Mouse (Mus musculus): Measurements from ENCODE around the gene Cemip. TPM values are rescaled to one million over a fixed set of nuclear protein-coding genes. Genes with fewer than 3 reads are reported as not detected.
"Not testable (repeated sequence)": the region's sequence is repeated elsewhere in the genome, so short reads cannot be mapped to it uniquely, and the experiment has no call there.

Cemip gene
- 0.33 and 0.65 TPM in 2 replicates for polyA plus RNA-seq (2012; rRNA removed)

- DNase-seq, result peak; percentile 83
- WGBS, result 1% methylated on average over 54 of the region's 54 CpGs
- TF ChIP-seq POLR2A (IDR thresholded peaks at IDR 0.05; ENCODE audit: borderline replicate concordance, extremely low read depth, low read depth, low read length) (no peak), CTCF (IDR thresholded peaks at IDR 0.05; ENCODE audit: insufficient read depth, low read length) (peak; percentile 66)
- H3K4me3 ChIP-seq (replicated peaks; ENCODE audit: extremely low read depth, low read depth, low read length), result peak within 1 kb of the TSS; percentile 20
- peaks cover 6% of the 10 kb centered on the region for H3K4me1 ChIP-seq (ENCODE audit: control insufficient read depth, insufficient read depth, low read length)
Observed at GRCm38 (mm10) chr7:84086039-84086829, at the start of gene Cemip. Gene Cemip, minus strand, starts transcription at chr7:84086502.

- TF ChIP-seq CTCF (IDR thresholded peaks at IDR 0.05; ENCODE audit: insufficient read depth, low read length), result no peak
- TF ChIP-seq POLR2A (IDR thresholded peaks at IDR 0.05; ENCODE audit: borderline replicate concordance, extremely low read depth, low read depth, low read length), result no peak
- 16% methylated on average over 1 of the region's 1 CpGs for WGBS
- peaks cover 53% of the 10 kb centered on the region for H3K4me1 ChIP-seq (ENCODE audit: control insufficient read depth, insufficient read depth, low read length)
- peak; percentile 54 for DNase-seq
- no peak overlapping the region for H3K4me3 ChIP-seq (replicated peaks; ENCODE audit: extremely low read depth, low read depth, low read length)
Observed at GRCm38 (mm10) chr7:84132704-84133103, 46.4 kb upstream of the Cemip start.

- peaks cover 53% of the 10 kb centered on the region for H3K4me1 ChIP-seq (ENCODE audit: control insufficient read depth, insufficient read depth, low read length)
- TF ChIP-seq CTCF (IDR thresholded peaks at IDR 0.05; ENCODE audit: insufficient read depth, low read length) (no peak), POLR2A (IDR thresholded peaks at IDR 0.05; ENCODE audit: borderline replicate concordance, extremely low read depth, low read depth, low read length) (no peak)
- H3K4me3 ChIP-seq (replicated peaks; ENCODE audit: extremely low read depth, low read depth, low read length), result no peak overlapping the region
- 52% methylated on average over 4 of the region's 4 CpGs for WGBS
- DNase-seq, result no peak
Observed at GRCm38 (mm10) chr7:84131736-84132135, 45.4 kb upstream of the Cemip start.

GRCm38 (mm10) chr7:84128661-84129060 is 42.4 kb upstream of the Cemip start:
- WGBS, result 32% methylated on average over 8 of the region's 8 CpGs
- peaks cover 41% of the 10 kb centered on the region for H3K4me1 ChIP-seq (ENCODE audit: control insufficient read depth, insufficient read depth, low read length)
- TF ChIP-seq CTCF (IDR thresholded peaks at IDR 0.05; ENCODE audit: insufficient read depth, low read length) (no peak), POLR2A (IDR thresholded peaks at IDR 0.05; ENCODE audit: borderline replicate concordance, extremely low read depth, low read depth, low read length) (no peak)
- peak; percentile 55 for DNase-seq
- no peak overlapping the region for H3K4me3 ChIP-seq (replicated peaks; ENCODE audit: extremely low read depth, low read depth, low read length)

- 59% methylated on average over 1 of the region's 1 CpGs for WGBS
- no peak for TF ChIP-seq CTCF (IDR thresholded peaks at IDR 0.05; ENCODE audit: insufficient read depth, low read length)
- TF ChIP-seq POLR2A (IDR thresholded peaks at IDR 0.05; ENCODE audit: borderline replicate concordance, extremely low read depth, low read depth, low read length), result no peak
- Histone ChIP-seq H3K4me3 (replicated peaks; ENCODE audit: extremely low read depth, low read depth, low read length) (no peak overlapping the region), H3K4me1 (ENCODE audit: control insufficient read depth, insufficient read depth, low read length) (peaks cover 38% of the 10 kb centered on the region)
- DNase-seq, result no peak
Observed at GRCm38 (mm10) chr7:84125730-84126129, 39.4 kb upstream of the Cemip start.

- 80% methylated on average over 4 of the region's 4 CpGs for WGBS
Observed at GRCm38 (mm10) chr7:84123651-84124050, 37.3 kb upstream of the Cemip start.

GRCm38 (mm10) chr7:84121778-84122177 is 35.5 kb upstream of the Cemip start:
- TF ChIP-seq POLR2A (IDR thresholded peaks at IDR 0.05; ENCODE audit: borderline replicate concordance, extremely low read depth, low read depth, low read length) (no peak), CTCF (IDR thresholded peaks at IDR 0.05; ENCODE audit: insufficient read depth, low read length) (no peak)
- Histone ChIP-seq H3K4me1 (ENCODE audit: control insufficient read depth, insufficient read depth, low read length) (peaks cover 41% of the 10 kb centered on the region), H3K4me3 (replicated peaks; ENCODE audit: extremely low read depth, low read depth, low read length) (no peak overlapping the region)
- 63% methylated on average over 3 of the region's 3 CpGs for WGBS
- DNase-seq, result no peak

More at GRCm38 (mm10) chr7:84123651-84124050, 37.3 kb upstream of the Cemip start:
- H3K4me1 ChIP-seq (ENCODE audit: control insufficient read depth, insufficient read depth, low read length), result peaks cover 41% of the 10 kb centered on the region
- not testable (repeated sequence) for DNase-seq; H3K4me3 ChIP-seq (replicated peaks; ENCODE audit: extremely low read depth, low read depth, low read length)

GRCm38 (mm10) chr7:84120142-84120760 is 33.9 kb upstream of the Cemip start:
- no peak for TF ChIP-seq CTCF (IDR thresholded peaks at IDR 0.05; ENCODE audit: insufficient read depth, low read length)
- no peak for TF ChIP-seq POLR2A (IDR thresholded peaks at IDR 0.05; ENCODE audit: borderline replicate concordance, extremely low read depth, low read depth, low read length)
- WGBS, result 45% methylated on average over 5 of the region's 5 CpGs
- H3K4me1 ChIP-seq (ENCODE audit: control insufficient read depth, insufficient read depth, low read length), result peaks cover 42% of the 10 kb centered on the region
- DNase-seq, result no peak
- no peak overlapping the region for H3K4me3 ChIP-seq (replicated peaks; ENCODE audit: extremely low read depth, low read depth, low read length)

GRCm38 (mm10) chr7:84119216-84120105 is 33.2 kb upstream of the Cemip start:
- 43% methylated on average over 12 of the region's 12 CpGs for WGBS
- peaks cover 46% of the 10 kb centered on the region for H3K4me1 ChIP-seq (ENCODE audit: control insufficient read depth, insufficient read depth, low read length)
- TF ChIP-seq CTCF (IDR thresholded peaks at IDR 0.05; ENCODE audit: insufficient read depth, low read length), result no peak
- TF ChIP-seq POLR2A (IDR thresholded peaks at IDR 0.05; ENCODE audit: borderline replicate concordance, extremely low read depth, low read depth, low read length), result no peak
- H3K4me3 ChIP-seq (replicated peaks; ENCODE audit: extremely low read depth, low read depth, low read length), result no peak overlapping the region
- no peak for DNase-seq

Measured in lung, adult 2 months (tissue).